Mouse (Mus musculus) neural tube, embryonic 15.5 days (tissue): ENCODE results near the gene Gbp2. TPM values are rescaled to one million over a fixed set of nuclear protein-coding genes. Genes with fewer than 3 reads are reported as not detected.
"Not testable (repeated sequence)": the region's sequence is repeated elsewhere in the genome, so short reads cannot be mapped to it uniquely, and the experiment has no call there.

Source experiments
- ATAC-seq: fragments of 200-750 bp; cut with Nextera tagmentation; 2 replicates; pipeline ENCODE4 v1.8.0; 2017; ENCODE audit warnings: mild to moderate bottlenecking, moderate TSS enrichment, moderate library complexity; ENCODE audit not compliant: low FRiP score
- H3K27ac ChIP-seq: fragments of 300-500 bp; sonication (generic); replicated peaks from 2 replicates; pipeline ENCODE4 v1.5.1; 2015; ENCODE audit warnings: mild to moderate bottlenecking, inconsistent platforms
- H3K27me3 ChIP-seq: fragments of 300-500 bp; sonication (generic); replicated peaks from 2 replicates; pipeline ENCODE4 v1.6.1; 2015; ENCODE audit warnings: inconsistent platforms
- H3K36me3 ChIP-seq: fragments of 300-500 bp; sonication (generic); 2 replicates; pipeline ENCODE4 v1.6.1; 2015; ENCODE audit warnings: inconsistent platforms
- H3K4me1 ChIP-seq: fragments of 300-500 bp; sonication (generic); 2 replicates; pipeline ENCODE4 v1.6.1; 2015; ENCODE audit warnings: inconsistent platforms
- H3K4me2 ChIP-seq: fragments of 300-500 bp; sonication (generic); 2 replicates; pipeline ENCODE4 v1.6.1; 2015; ENCODE audit warnings: inconsistent platforms, mild to moderate bottlenecking, moderate library complexity
- H3K4me3 ChIP-seq: fragments of 300-500 bp; sonication (generic); replicated peaks from 2 replicates; pipeline ENCODE4 v1.5.1; 2015; ENCODE audit warnings: mild to moderate bottlenecking, inconsistent platforms
- H3K9ac ChIP-seq: fragments of 300-500 bp; sonication (generic); replicated peaks from 2 replicates; pipeline ENCODE4 v1.6.1; 2015; ENCODE audit warnings: mild to moderate bottlenecking, inconsistent platforms
- H3K9me3 ChIP-seq: fragments of 300-500 bp; sonication (generic); replicated peaks from 2 replicates; pipeline ENCODE4 v1.6.1; 2016; ENCODE audit warnings: inconsistent platforms
- WGBS: fragments of 180-500 bp; shearing (Covaris S2); methylation state at CpG from one replicate; pipeline ENCODE4 v1.1.7; 2015; ENCODE audit warnings: mixed read lengths; 5-methylcytosine and 5-hydroxymethylcytosine counted together
- microRNA-seq: library from miRNA; unstranded; fragments of <30 nt; microRNA quantifications from one replicate; pipeline ENCODE4, GENCODE M21; 2017
- polyA plus RNA-seq: library from polyadenylated mRNA; unstranded; fragments of >200 nt; fragmentation: Nextera tagmentation; extraction: Ambion mirVana; gene quantifications from 2 replicates; pipeline ENCODE4 v1.2.1, GENCODE M21; 2015

Gbp2 gene
- polyA plus RNA-seq, 1 experiment from 2014 or later: 0.90 TPM

GRCm38 (mm10) chr3:142619606-142620005, 796 bp upstream of the Gbp2 start:
- no peak for ATAC-seq
- WGBS: 54% methylated on average over 1 of the region's 1 CpGs

DNA sequence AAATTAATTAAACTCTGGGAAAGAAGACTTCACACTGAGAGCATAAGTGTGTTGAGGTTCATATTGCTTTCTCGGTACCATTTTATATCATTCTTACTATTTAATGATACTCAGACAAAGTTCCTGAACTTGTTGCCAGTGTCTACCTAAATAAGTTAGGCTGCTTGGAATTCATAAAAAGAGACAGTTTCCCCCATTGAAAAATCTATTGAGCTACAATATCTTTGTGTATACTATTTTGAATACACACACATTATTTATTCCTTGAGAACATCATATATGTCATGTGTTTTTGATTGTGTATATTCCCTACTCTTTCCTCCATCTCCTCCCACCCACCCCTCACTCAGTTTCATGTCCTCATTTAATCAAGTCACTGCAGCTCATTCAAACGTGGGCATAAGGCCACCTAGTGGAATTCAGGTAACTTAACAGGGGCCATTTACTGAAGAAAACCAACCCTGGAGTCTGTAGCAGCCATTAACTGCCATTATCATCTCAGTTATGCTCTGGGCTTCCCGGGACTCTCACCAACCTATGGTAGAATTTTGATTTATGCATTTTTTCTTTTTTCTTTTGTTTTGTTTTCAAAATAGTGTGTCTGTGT, 657 bp downstream of the Gbp2 start:
- Histone ChIP-seq H3K9ac (no peak overlapping the region), H3K4me1 (no peaks in the 10 kb centered on the region), H3K9me3 (no peaks in the 10 kb centered on the region), H3K27ac (no peak overlapping the region), H3K4me3 (no peak overlapping the region), H3K4me2 (no peak overlapping the region), H3K27me3 (no peaks in the 10 kb centered on the region), H3K36me3 (no peaks in the 10 kb centered on the region)
- ATAC-seq: no peak
- 56% methylated on average over 3 of the region's 3 CpGs for WGBS

More at GRCm38 (mm10) chr3:142619606-142620005, 796 bp upstream of the Gbp2 start:
- no peak overlapping the region for H3K27ac ChIP-seq
- H3K4me3 ChIP-seq: no peak overlapping the region
- H3K27me3 ChIP-seq: no peaks in the 10 kb centered on the region
- no peak overlapping the region for H3K4me2 ChIP-seq
- H3K36me3 ChIP-seq: no peaks in the 10 kb centered on the region
- no peaks in the 10 kb centered on the region for H3K4me1 ChIP-seq
- no peak overlapping the region for H3K9ac ChIP-seq
- no peaks in the 10 kb centered on the region for H3K9me3 ChIP-seq

- Histone ChIP-seq H3K27me3 (no peaks in the 10 kb centered on the region), H3K4me1 (no peaks in the 10 kb centered on the region), H3K4me3 (no peak overlapping the region), H3K9ac (no peak overlapping the region), H3K9me3 (no peaks in the 10 kb centered on the region), H3K4me2 (no peak overlapping the region), H3K27ac (no peak overlapping the region), H3K36me3 (no peaks in the 10 kb centered on the region)
- WGBS: 80% methylated on average over 8 of the region's 8 CpGs
- no peak for ATAC-seq
Measured at GRCm38 (mm10) chr3:142630385-142630784, 10.0 kb downstream of the Gbp2 start.

- H3K27me3 ChIP-seq: no peaks in the 10 kb centered on the region
- H3K9ac ChIP-seq: no peak overlapping the region
- H3K36me3 ChIP-seq: no peaks in the 10 kb centered on the region
- no peaks in the 10 kb centered on the region for H3K4me1 ChIP-seq
- H3K9me3 ChIP-seq: no peaks in the 10 kb centered on the region
- H3K4me2 ChIP-seq: peak overlapping the region; percentile 26; the same call in 1 of the 2 replicates
- ATAC-seq: no peak
- no peak overlapping the region for H3K4me3 ChIP-seq
- 6% methylated on average over 9 of the region's 9 CpGs for WGBS
- H3K27ac ChIP-seq: no peak overlapping the region
Measured at GRCm38 (mm10) chr3:142640201-142640600, 19.8 kb downstream of the Gbp2 start.

GRCm38 (mm10) chr3:142645949-142646348, 25.5 kb downstream of the Gbp2 start:
- not testable (repeated sequence) for H3K27me3 ChIP-seq, H3K4me1 ChIP-seq, H3K4me2 ChIP-seq, H3K9me3 ChIP-seq, H3K36me3 ChIP-seq, H3K27ac ChIP-seq, H3K4me3 ChIP-seq, H3K9ac ChIP-seq, ATAC-seq
- WGBS: 32% methylated on average over 2 of the region's 2 CpGs

DNA sequence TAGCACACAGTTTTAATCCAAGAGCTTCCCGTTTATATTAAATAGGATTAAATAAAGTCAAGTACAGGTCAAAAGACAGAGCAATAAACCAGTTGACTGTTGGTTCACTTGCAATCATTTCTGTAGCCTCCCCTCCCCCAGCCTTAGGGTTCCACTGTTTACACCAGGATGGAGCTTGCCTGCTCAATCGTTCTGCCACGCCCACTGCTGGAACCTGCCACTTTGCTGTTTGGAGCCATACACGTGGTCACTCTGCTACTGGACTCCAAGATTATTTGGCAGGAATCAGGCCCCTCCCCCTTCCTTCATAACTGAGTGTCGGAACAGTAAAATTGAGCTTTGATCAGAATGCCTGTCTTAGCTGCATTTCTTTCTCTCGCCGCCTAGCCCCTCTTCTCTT, 27.4 kb downstream of the Gbp2 start:
- not testable (repeated sequence) for H3K9ac ChIP-seq, H3K4me3 ChIP-seq, H3K27ac ChIP-seq, H3K27me3 ChIP-seq, ATAC-seq, H3K4me1 ChIP-seq, H3K36me3 ChIP-seq, H3K9me3 ChIP-seq, H3K4me2 ChIP-seq
- 69% methylated on average over 7 of the region's 7 CpGs for WGBS

DNA sequence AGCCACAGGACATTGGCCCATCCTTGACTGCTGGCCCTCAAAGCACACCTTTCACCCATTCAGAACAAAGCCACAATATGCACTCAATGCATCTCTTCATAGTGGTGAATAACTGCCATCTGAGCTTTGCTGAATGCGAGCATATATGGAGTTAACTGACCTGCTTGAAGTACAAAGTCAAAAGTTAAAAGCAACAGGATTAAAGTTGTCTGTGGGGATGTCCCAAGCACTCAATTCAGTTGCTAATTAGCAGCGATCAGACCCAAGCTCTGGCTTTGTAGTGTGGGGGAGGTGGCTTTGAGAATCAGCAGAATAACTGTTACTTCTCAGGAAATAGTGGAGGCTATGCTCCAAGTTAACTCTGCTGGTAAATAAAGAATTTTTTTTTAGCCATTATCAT, 29.8 kb downstream of the Gbp2 start:
- Histone ChIP-seq H3K27me3 (no peaks in the 10 kb centered on the region), H3K4me1 (no peaks in the 10 kb centered on the region), H3K4me3 (no peak overlapping the region), H3K4me2 (no peak overlapping the region), H3K9me3 (no peaks in the 10 kb centered on the region), H3K9ac (no peak overlapping the region), H3K36me3 (no peaks in the 10 kb centered on the region), H3K27ac (no peak overlapping the region)
- no peak for ATAC-seq
- WGBS: 40% methylated on average over 2 of the region's 2 CpGs

DNA sequence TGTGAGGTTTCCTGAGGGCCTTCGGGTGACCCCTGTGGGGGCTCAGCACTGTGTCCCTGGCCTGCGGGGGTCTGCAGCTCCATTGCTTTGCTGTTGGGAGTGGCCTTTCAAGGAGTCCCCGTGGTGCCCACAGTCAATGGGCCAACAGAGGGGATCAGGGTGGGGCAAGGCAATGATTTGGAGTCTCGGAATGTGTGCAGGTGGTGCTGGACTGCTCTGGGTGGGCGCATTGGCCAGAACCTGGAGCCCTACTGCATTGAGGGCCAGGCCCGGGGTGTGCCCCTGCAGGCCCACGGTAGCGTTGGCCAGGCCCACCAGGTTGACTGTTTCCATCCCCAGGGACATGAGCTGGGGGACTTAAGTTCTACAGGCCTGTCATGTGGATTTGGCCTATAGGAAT, 44.3 kb downstream of the Gbp2 start:
- no peak for ATAC-seq
- Histone ChIP-seq H3K4me3 (no peak overlapping the region), H3K4me2 (no peak overlapping the region), H3K27ac (no peak overlapping the region), H3K27me3 (no peaks in the 10 kb centered on the region), H3K36me3 (no peaks in the 10 kb centered on the region), H3K9me3 (no peaks in the 10 kb centered on the region), H3K9ac (no peak overlapping the region), H3K4me1 (no peaks in the 10 kb centered on the region)
- 99% methylated on average over 8 of the region's 8 CpGs for WGBS

- Histone ChIP-seq H3K4me3 (no peak overlapping the region), H3K4me2 (no peak overlapping the region), H3K27me3 (no peaks in the 10 kb centered on the region), H3K9me3 (no peaks in the 10 kb centered on the region), H3K4me1 (no peaks in the 10 kb centered on the region), H3K9ac (no peak overlapping the region), H3K36me3 (no peaks in the 10 kb centered on the region), H3K27ac (no peak overlapping the region)
- ATAC-seq: no peak
- WGBS: 63% methylated on average over 1 of the region's 1 CpGs
Measured at GRCm38 (mm10) chr3:142674607-142675006, 54.2 kb downstream of the Gbp2 start.

Small RNA genes lying within 50 kb of the gene (microRNA-seq; reads per million reads assigned to microRNA genes)
- gene Mir6381: not detected

Other genes with a start within 250 kb of the Gbp2 start
- 17.4 and 21.3 TPM in 2 replicates for gene Pdlim5, start 224.9 kb upstream of the Gbp2 start, polyA plus RNA-seq
- 0.35 and 0.37 TPM in 2 replicates for gene Gbp5, start 126.6 kb upstream of the Gbp2 start, polyA plus RNA-seq
- gene Gbp7, start 90.3 kb upstream of the Gbp2 start, polyA plus RNA-seq: 2.3 and 9.2 TPM in 2 replicates
- 1.3 and 3.8 TPM in 2 replicates for gene Gbp3, start 60.6 kb upstream of the Gbp2 start, polyA plus RNA-seq
- gene Gbp2b, start 25.8 kb upstream of the Gbp2 start, polyA plus RNA-seq: not detected in 2 replicates
- gene Kyat3, start 80.4 kb downstream of the Gbp2 start, polyA plus RNA-seq: 5.3 and 8.6 TPM in 2 replicates
- gene Gtf2b, start 144.4 kb downstream of the Gbp2 start, polyA plus RNA-seq: 68.9 and 69.7 TPM in 2 replicates